Mouse (Mus musculus) mouse embryonic stem cell (cell line): Measurements from ENCODE around the gene Tmem117.

Experiments used
- in situ Hi-C, 2 experiments: fragments of 300-500 bp; cut with MboI; formaldehyde crosslinking; loops; 1 replicate in 1 of 2; 3 replicates in 1 of 2; pipeline ENCODE4 v1.14.3; 2019 to 2020; ENCODE audit warnings: low sequenced_read_pairs in 2 of 2, low pct_unique_long_range_greater_than_20kb in 1 of 2, mixed read lengths in 1 of 2; ENCODE audit not compliant: unreplicated experiment in 1 of 2

Tmem117 gene

GRCm38 (mm10) chr15:94806005-94806404, 177.0 kb downstream of the Tmem117 start:
- in situ Hi-C loops = no loop called here

GRCm38 (mm10) chr15:94811550-94811949, 182.5 kb downstream of the Tmem117 start:
- in situ Hi-C loops = no loop called here

- in situ Hi-C loops = no loop called here
Measured at GRCm38 (mm10) chr15:94814213-94815100, 185.4 kb downstream of the Tmem117 start.

GRCm38 (mm10) chr15:94835634-94836033, 206.6 kb downstream of the Tmem117 start:
- in situ Hi-C loops = no loop called here

- in situ Hi-C loops = no loop called here
Measured at GRCm38 (mm10) chr15:94838646-94839045, 209.6 kb downstream of the Tmem117 start.

GRCm38 (mm10) chr15:94847501-94847900, 218.5 kb downstream of the Tmem117 start:
- in situ Hi-C loops = no loop called here

GRCm38 (mm10) chr15:94859641-94860040, 230.6 kb downstream of the Tmem117 start:
- in situ Hi-C loops = no loop called here

- in situ Hi-C loops = no loop called here
Measured at GRCm38 (mm10) chr15:94861173-94861572, 232.1 kb downstream of the Tmem117 start.

- in situ Hi-C loops = no loop called here
Measured at GRCm38 (mm10) chr15:94864134-94864533, 235.1 kb downstream of the Tmem117 start.

GRCm38 (mm10) chr15:94868372-94868771, 239.3 kb downstream of the Tmem117 start:
- in situ Hi-C loops = no loop called here

- in situ Hi-C loops = no loop called here
Measured at GRCm38 (mm10) chr15:94885026-94885425, 256.0 kb downstream of the Tmem117 start.

GRCm38 (mm10) chr15:94893201-94893600, 264.2 kb downstream of the Tmem117 start:
- in situ Hi-C loops = no loop called here

GRCm38 (mm10) chr15:94894086-94894485, 265.1 kb downstream of the Tmem117 start:
- in situ Hi-C loops = no loop called here

GRCm38 (mm10) chr15:94895681-94896080, 266.6 kb downstream of the Tmem117 start:
- in situ Hi-C loops = no loop called here

GRCm38 (mm10) chr15:94903188-94903587, 274.2 kb downstream of the Tmem117 start:
- in situ Hi-C loops = no loop called here

- in situ Hi-C loops = no loop called here
Measured at GRCm38 (mm10) chr15:94904672-94905407, 275.8 kb downstream of the Tmem117 start.

GRCm38 (mm10) chr15:94921672-94922071, 292.6 kb downstream of the Tmem117 start:
- in situ Hi-C loops = no loop called here

- in situ Hi-C loops = no loop called here
Measured at GRCm38 (mm10) chr15:94927986-94928385, 299.0 kb downstream of the Tmem117 start.

- in situ Hi-C loops = no loop called here
Measured at GRCm38 (mm10) chr15:94930743-94931142, 301.7 kb downstream of the Tmem117 start.

GRCm38 (mm10) chr15:94933044-94933443, 304.0 kb downstream of the Tmem117 start:
- in situ Hi-C loops = no loop called here
